Mouse (Mus musculus): ENCODE measurements around the gene Adamts17. TPM values are rescaled to one million over a fixed set of nuclear protein-coding genes. Genes with fewer than 3 reads are reported as not detected.

Adamts17 gene
- polyA plus RNA-seq, 1 experiment = 6.8 TPM

DNA sequence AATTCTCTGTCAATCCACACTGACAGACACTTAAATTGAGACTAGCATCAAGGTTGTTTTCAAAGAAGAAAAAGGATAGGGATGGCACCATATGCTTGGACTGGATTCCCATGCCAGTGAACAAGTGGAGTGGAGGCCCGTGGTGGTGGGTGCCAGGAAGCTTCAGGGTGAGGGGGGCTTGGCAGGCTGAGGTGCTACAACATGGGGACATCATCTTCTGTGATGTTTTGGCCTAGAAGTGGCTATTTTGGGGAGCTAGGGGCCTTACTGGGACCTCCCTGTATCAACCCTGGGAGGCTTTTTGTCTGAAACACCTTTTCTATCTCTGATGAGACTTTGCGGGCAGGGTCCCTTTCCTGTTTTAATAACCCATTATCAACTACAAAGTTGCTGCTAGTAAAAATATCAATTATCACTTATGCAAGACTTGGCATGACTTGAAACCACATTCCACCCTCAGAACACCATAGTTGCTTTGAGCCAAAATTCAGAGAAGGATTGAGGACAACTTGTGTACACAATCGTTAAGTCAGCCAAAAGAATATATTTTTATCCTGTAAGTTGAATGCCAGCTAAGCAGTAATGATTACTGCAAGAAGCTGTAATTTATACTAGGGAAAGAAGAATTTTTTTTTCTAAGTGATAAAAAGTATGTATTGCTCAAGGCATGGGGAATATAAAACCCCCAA lies 150.0 kb downstream of the Adamts17 start:
- Histone ChIP-seq H3K27ac (ENCODE audit: control insufficient read depth, insufficient read depth, low read depth, low read length) (no peak overlapping the region), H3K27me3 (ENCODE audit: control insufficient read depth, insufficient read depth, low read length) (no peaks in the 10 kb centered on the region), H3K36me3 (ENCODE audit: control insufficient read depth, insufficient read depth, low read length) (no peaks in the 10 kb centered on the region), H3K4me3 (ENCODE audit: control insufficient read depth, low read depth, low read length) (no peak overlapping the region), H3K4me1 (ENCODE audit: control insufficient read depth, insufficient read depth, low read length) (no peaks in the 10 kb centered on the region)
- TF ChIP-seq CTCF (IDR thresholded peaks at IDR 0.05; ENCODE audit: control insufficient read depth, insufficient read depth, insufficient replicate concordance, low read depth, low read length) (no peak), POLR2A (IDR thresholded peaks at IDR 0.05; ENCODE audit: control insufficient read depth, low read depth, low read length) (no peak)

DNA sequence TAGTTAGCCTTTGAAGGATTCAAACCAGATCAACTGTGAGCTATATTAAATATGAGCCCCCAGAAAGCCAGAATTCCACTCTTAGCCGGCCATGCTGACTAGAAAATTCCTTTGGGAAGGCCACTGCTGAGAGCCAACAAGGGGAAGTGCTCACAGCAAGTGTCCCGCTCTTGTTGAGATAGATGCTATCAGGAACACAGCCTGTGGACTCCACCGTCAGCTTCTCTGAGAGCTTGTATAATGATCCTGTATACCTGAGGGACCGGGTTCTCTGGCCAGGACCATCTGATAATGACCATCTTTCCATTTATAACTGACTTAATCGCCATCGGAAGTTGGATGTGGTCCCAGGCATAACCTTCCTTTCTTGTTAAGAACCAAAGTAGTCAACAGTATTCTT lies 159.3 kb downstream of the Adamts17 start:
- H3K4me1 ChIP-seq (ENCODE audit: control insufficient read depth, insufficient read depth, low read length) = no peaks in the 10 kb centered on the region
- H3K27me3 ChIP-seq (ENCODE audit: control insufficient read depth, insufficient read depth, low read length) = no peaks in the 10 kb centered on the region
- H3K36me3 ChIP-seq (ENCODE audit: control insufficient read depth, insufficient read depth, low read length) = no peaks in the 10 kb centered on the region
- TF ChIP-seq POLR2A (IDR thresholded peaks at IDR 0.05; ENCODE audit: control insufficient read depth, low read depth, low read length) (no peak), CTCF (IDR thresholded peaks at IDR 0.05; ENCODE audit: control insufficient read depth, insufficient read depth, insufficient replicate concordance, low read depth, low read length) (no peak)
- no peak overlapping the region for H3K4me3 ChIP-seq (ENCODE audit: control insufficient read depth, low read depth, low read length)
- H3K27ac ChIP-seq (ENCODE audit: control insufficient read depth, insufficient read depth, low read depth, low read length) = no peak overlapping the region

DNA sequence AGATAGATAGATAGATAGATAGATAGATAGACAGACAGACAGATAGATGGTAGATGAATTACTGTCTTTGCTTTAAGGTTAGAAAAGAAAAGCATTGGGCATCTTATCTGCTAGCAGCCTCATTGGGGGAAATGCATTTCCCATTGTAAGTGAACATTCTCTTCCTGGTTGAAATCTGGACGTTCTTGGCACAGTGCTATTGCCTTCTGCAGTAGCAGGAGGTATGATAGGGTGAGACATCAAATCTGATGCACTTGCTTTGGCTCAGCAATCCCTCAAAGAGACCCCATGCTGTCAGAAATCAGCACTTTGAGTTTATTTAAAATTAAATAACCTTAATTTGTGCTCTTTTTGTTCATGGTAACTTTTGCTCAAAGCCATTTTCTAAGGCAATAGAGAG lies 164.1 kb downstream of the Adamts17 start:
- no peaks in the 10 kb centered on the region for H3K36me3 ChIP-seq (ENCODE audit: control insufficient read depth, insufficient read depth, low read length)
- H3K4me3 ChIP-seq (ENCODE audit: control insufficient read depth, low read depth, low read length) = no peak overlapping the region
- H3K4me1 ChIP-seq (ENCODE audit: control insufficient read depth, insufficient read depth, low read length) = no peaks in the 10 kb centered on the region
- no peaks in the 10 kb centered on the region for H3K27me3 ChIP-seq (ENCODE audit: control insufficient read depth, insufficient read depth, low read length)
- TF ChIP-seq POLR2A (IDR thresholded peaks at IDR 0.05; ENCODE audit: control insufficient read depth, low read depth, low read length) (no peak), CTCF (IDR thresholded peaks at IDR 0.05; ENCODE audit: control insufficient read depth, insufficient read depth, insufficient replicate concordance, low read depth, low read length) (no peak)
- H3K27ac ChIP-seq (ENCODE audit: control insufficient read depth, insufficient read depth, low read depth, low read length) = no peak overlapping the region

DNA sequence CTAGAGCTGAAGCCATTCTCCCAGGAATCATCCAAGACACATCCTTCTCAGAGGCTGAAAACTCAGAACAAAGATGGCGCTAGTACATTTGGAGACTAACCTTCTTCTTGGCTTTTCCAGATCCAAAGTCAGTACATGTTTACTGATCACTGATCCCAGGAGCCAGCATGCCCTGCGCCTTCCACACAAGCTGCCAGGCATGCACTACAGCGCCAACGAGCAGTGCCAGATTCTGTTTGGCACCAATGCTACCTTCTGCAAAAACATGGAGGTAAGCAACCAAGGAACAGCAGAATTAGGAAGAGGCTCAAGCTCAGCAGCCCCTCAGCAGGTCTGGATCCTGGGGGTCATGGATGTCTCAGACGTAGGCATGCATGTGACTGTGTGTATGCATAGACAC lies 164.7 kb downstream of the Adamts17 start:
- no peak overlapping the region for H3K4me3 ChIP-seq (ENCODE audit: control insufficient read depth, low read depth, low read length)
- H3K27ac ChIP-seq (ENCODE audit: control insufficient read depth, insufficient read depth, low read depth, low read length) = no peak overlapping the region
- H3K27me3 ChIP-seq (ENCODE audit: control insufficient read depth, insufficient read depth, low read length) = no peaks in the 10 kb centered on the region
- no peaks in the 10 kb centered on the region for H3K4me1 ChIP-seq (ENCODE audit: control insufficient read depth, insufficient read depth, low read length)
- H3K36me3 ChIP-seq (ENCODE audit: control insufficient read depth, insufficient read depth, low read length) = no peaks in the 10 kb centered on the region
- TF ChIP-seq POLR2A (IDR thresholded peaks at IDR 0.05; ENCODE audit: control insufficient read depth, low read depth, low read length) (no peak), CTCF (IDR thresholded peaks at IDR 0.05; ENCODE audit: control insufficient read depth, insufficient read depth, insufficient replicate concordance, low read depth, low read length) (no peak)

DNA sequence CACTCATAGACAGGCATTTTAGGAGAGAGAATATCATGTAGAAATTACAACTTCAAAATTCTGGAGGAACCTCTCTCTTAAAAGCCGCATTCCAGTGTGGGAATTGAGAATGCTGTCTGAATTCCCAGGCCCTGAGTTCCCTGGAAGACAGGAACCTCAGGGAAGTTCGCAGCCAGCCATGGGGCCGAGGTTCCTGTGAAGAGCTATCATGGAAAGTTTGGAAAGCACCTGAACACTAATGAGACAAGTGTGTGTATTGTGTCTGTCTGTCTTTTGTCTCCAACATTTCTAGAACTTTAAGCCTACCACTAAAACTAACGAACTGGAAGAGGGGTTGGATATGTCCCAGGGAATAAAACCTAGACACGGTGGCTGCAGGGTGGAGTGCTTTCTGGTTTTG lies 170.3 kb downstream of the Adamts17 start:
- H3K4me3 ChIP-seq (ENCODE audit: control insufficient read depth, low read depth, low read length) = no peak overlapping the region
- H3K27ac ChIP-seq (ENCODE audit: control insufficient read depth, insufficient read depth, low read depth, low read length) = no peak overlapping the region
- H3K4me1 ChIP-seq (ENCODE audit: control insufficient read depth, insufficient read depth, low read length) = no peaks in the 10 kb centered on the region
- no peaks in the 10 kb centered on the region for H3K36me3 ChIP-seq (ENCODE audit: control insufficient read depth, insufficient read depth, low read length)
- no peak for TF ChIP-seq CTCF (IDR thresholded peaks at IDR 0.05; ENCODE audit: control insufficient read depth, insufficient read depth, insufficient replicate concordance, low read depth, low read length)
- H3K27me3 ChIP-seq (ENCODE audit: control insufficient read depth, insufficient read depth, low read length) = no peaks in the 10 kb centered on the region

DNA sequence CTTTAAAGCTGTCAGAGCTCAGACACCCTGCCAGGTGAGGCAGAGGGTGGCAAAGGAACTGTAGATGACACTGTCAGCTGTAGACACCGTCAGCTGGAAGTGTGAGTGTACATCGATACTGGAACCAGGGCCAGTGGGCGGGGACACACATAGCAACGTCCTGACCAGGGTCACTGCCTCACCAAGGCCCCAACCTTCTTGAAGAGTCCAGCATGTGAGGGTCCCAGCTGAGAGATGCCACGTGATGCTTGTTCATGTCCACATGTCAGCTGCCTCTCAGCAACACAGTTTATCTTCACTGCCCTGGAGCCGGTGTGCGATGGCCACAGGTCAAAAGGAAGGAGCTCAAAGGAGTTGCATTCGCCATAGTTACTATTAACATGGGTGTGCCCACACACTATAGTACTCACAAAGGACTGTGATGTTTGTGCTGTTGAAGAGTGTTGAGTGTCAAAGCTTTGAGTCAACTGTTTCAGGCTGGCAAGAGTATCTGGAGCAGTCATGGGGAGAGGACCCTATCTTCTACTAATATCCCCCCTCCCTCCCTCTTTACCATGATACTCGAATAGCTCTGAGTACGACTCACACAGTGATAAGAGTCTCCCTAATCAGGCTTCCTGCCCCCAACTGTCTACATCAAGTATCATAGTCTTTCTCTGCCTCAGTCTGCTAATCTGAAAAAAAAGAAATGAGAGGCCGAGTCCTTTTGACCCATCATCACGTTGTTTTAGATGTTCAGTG lies 172.6 kb downstream of the Adamts17 start:
- H3K36me3 ChIP-seq (ENCODE audit: control insufficient read depth, insufficient read depth, low read length) = no peaks in the 10 kb centered on the region
- no peak for TF ChIP-seq CTCF (IDR thresholded peaks at IDR 0.05; ENCODE audit: control insufficient read depth, insufficient read depth, insufficient replicate concordance, low read depth, low read length)
- TF ChIP-seq POLR2A (IDR thresholded peaks at IDR 0.05; ENCODE audit: control insufficient read depth, low read depth, low read length) = no peak
- H3K27me3 ChIP-seq (ENCODE audit: control insufficient read depth, insufficient read depth, low read length) = no peaks in the 10 kb centered on the region
- no peaks in the 10 kb centered on the region for H3K4me1 ChIP-seq (ENCODE audit: control insufficient read depth, insufficient read depth, low read length)
- H3K4me3 ChIP-seq (ENCODE audit: control insufficient read depth, low read depth, low read length) = no peak overlapping the region
- H3K27ac ChIP-seq (ENCODE audit: control insufficient read depth, insufficient read depth, low read depth, low read length) = no peak overlapping the region

DNA sequence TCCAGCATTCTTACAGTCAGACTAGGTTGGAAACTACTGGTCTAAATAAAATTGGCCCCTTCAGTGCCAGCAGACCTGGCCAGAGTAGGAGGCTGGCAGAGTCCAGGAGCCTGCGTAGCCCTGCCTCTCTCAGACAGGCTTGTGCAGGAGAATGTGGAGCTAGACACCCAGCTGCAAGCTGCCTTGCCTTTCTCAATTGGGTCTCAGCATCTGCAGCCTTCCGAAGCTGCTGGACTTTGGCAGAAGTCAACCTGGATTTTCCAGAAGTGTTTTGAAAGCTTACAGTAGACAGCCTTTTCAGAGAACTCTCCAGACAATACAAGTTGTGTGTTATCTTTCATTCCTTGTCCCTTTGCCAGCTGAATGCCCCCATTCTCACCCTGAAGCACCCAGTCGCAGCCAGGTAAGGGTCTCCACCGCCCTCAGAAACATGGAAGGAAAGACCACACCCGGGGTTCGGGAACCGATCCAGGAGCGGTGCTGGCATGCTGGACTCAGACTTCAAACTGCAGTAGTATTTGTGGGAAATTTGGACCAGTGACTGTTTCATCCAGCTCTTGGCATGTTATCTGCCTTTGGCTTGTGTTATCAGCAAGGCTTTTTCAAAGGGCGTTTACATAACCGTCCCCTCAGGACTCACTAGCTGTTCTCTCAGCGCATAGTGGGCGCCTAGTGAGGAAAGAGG lies 173.8 kb downstream of the Adamts17 start:
- TF ChIP-seq CTCF (IDR thresholded peaks at IDR 0.05; ENCODE audit: control insufficient read depth, insufficient read depth, insufficient replicate concordance, low read depth, low read length) (no peak), POLR2A (IDR thresholded peaks at IDR 0.05; ENCODE audit: control insufficient read depth, low read depth, low read length) (no peak)
- Histone ChIP-seq H3K36me3 (ENCODE audit: control insufficient read depth, insufficient read depth, low read length) (no peaks in the 10 kb centered on the region), H3K27me3 (ENCODE audit: control insufficient read depth, insufficient read depth, low read length) (no peaks in the 10 kb centered on the region), H3K4me1 (ENCODE audit: control insufficient read depth, insufficient read depth, low read length) (no peaks in the 10 kb centered on the region), H3K4me3 (ENCODE audit: control insufficient read depth, low read depth, low read length) (no peak overlapping the region), H3K27ac (ENCODE audit: control insufficient read depth, insufficient read depth, low read depth, low read length) (no peak overlapping the region)
